Mouse (Mus musculus): Measurements from ENCODE around the gene Ilkap. TPM values are rescaled to one million over a fixed set of nuclear protein-coding genes. Genes with fewer than 3 reads are reported as not detected.

The Ilkap gene
- polyA plus RNA-seq, 1 experiment from 2014 or later, result 147 TPM

- WGBS, result 2% methylated on average over 68 of the region's 68 CpGs
- Histone ChIP-seq H3K36me3 (no peaks in the 10 kb centered on the region), H3K9me3 (replicated peaks) (no peaks in the 10 kb centered on the region), H3K9ac (peak overlapping the region; percentile 32; the same call in 1 of the 2 replicates), H3K4me1 (peaks cover 14% of the 10 kb centered on the region), H3K27me3 (peaks cover 55% of the 10 kb centered on the region), H3K4me2 (replicated peaks) (peak overlapping the region; percentile 57), H3K4me3 (peak overlapping the region; percentile 28), H3K27ac (no peak overlapping the region)
- ATAC-seq (ENCODE audit: low FRiP score), result peak; percentile 32; the same call in 1 of the 2 replicates
These were observed 53.5 kb downstream of the Ilkap start for GRCm38 (mm10) chr1:91344921-91345685.

- no peak for ATAC-seq (ENCODE audit: low FRiP score)
- H3K27me3 ChIP-seq, result peaks cover 55% of the 10 kb centered on the region
- H3K4me1 ChIP-seq, result peaks cover 14% of the 10 kb centered on the region
- H3K27ac ChIP-seq, result no peak overlapping the region
- H3K4me2 ChIP-seq (replicated peaks), result no peak overlapping the region
- H3K9me3 ChIP-seq (replicated peaks), result no peaks in the 10 kb centered on the region
- no peak overlapping the region for H3K4me3 ChIP-seq
- H3K9ac ChIP-seq, result no peak overlapping the region
- no peaks in the 10 kb centered on the region for H3K36me3 ChIP-seq
- WGBS, result 76% methylated on average over 3 of the region's 3 CpGs
These were observed 54.6 kb downstream of the Ilkap start for GRCm38 (mm10) chr1:91344001-91344400.

- H3K4me2 ChIP-seq (replicated peaks), result no peak overlapping the region
- no peaks in the 10 kb centered on the region for H3K36me3 ChIP-seq
- H3K9ac ChIP-seq, result no peak overlapping the region
- H3K4me3 ChIP-seq, result no peak overlapping the region
- H3K9me3 ChIP-seq (replicated peaks), result no peaks in the 10 kb centered on the region
- no peak overlapping the region for H3K27ac ChIP-seq
- ATAC-seq (ENCODE audit: low FRiP score), result no peak
- H3K27me3 ChIP-seq, result peaks cover 11% of the 10 kb centered on the region
- no peaks in the 10 kb centered on the region for H3K4me1 ChIP-seq
- 89% methylated on average over 7 of the region's 7 CpGs for WGBS
These were observed 61.3 kb downstream of the Ilkap start for GRCm38 (mm10) chr1:91337355-91337754.

GRCm38 (mm10) chr1:91333582-91333981, 65.0 kb downstream of the Ilkap start:
- H3K27me3 ChIP-seq, result no peaks in the 10 kb centered on the region
- H3K4me1 ChIP-seq, result peaks cover 1% of the 10 kb centered on the region; the same call in 1 of the 2 replicates
- no peak overlapping the region for H3K27ac ChIP-seq
- H3K36me3 ChIP-seq, result no peaks in the 10 kb centered on the region
- ATAC-seq (ENCODE audit: low FRiP score), result no peak
- no peak overlapping the region for H3K4me2 ChIP-seq (replicated peaks)
- no peaks in the 10 kb centered on the region for H3K9me3 ChIP-seq (replicated peaks)
- no peak overlapping the region for H3K4me3 ChIP-seq
- no peak overlapping the region for H3K9ac ChIP-seq

- WGBS, result 63% methylated on average over 4 of the region's 4 CpGs
- peaks cover 4% of the 10 kb centered on the region; the same call in 1 of the 2 replicates for H3K4me1 ChIP-seq
- no peak for ATAC-seq (ENCODE audit: low FRiP score)
- no peaks in the 10 kb centered on the region for H3K9me3 ChIP-seq (replicated peaks)
- H3K27ac ChIP-seq, result no peak overlapping the region
- no peak overlapping the region for H3K9ac ChIP-seq
- no peaks in the 10 kb centered on the region for H3K27me3 ChIP-seq
- H3K4me2 ChIP-seq (replicated peaks), result no peak overlapping the region
- no peaks in the 10 kb centered on the region for H3K36me3 ChIP-seq
- no peak overlapping the region for H3K4me3 ChIP-seq
These were observed 66.5 kb downstream of the Ilkap start for GRCm38 (mm10) chr1:91332102-91332501.

- no peak for ATAC-seq (ENCODE audit: low FRiP score)
- Histone ChIP-seq H3K9ac (no peak overlapping the region), H3K4me1 (peaks cover 4% of the 10 kb centered on the region; the same call in 1 of the 2 replicates), H3K27ac (no peak overlapping the region), H3K36me3 (no peaks in the 10 kb centered on the region), H3K4me2 (replicated peaks) (no peak overlapping the region), H3K4me3 (no peak overlapping the region), H3K27me3 (no peaks in the 10 kb centered on the region), H3K9me3 (replicated peaks) (no peaks in the 10 kb centered on the region)
- WGBS, result 73% methylated on average over 4 of the region's 4 CpGs
These were observed 73.0 kb downstream of the Ilkap start for GRCm38 (mm10) chr1:91325488-91326042.

GRCm38 (mm10) chr1:91324646-91325045, 74.0 kb downstream of the Ilkap start:
- Histone ChIP-seq H3K9me3 (replicated peaks) (no peaks in the 10 kb centered on the region), H3K4me3 (no peak overlapping the region), H3K4me2 (replicated peaks) (no peak overlapping the region), H3K4me1 (peaks cover 4% of the 10 kb centered on the region; the same call in 1 of the 2 replicates), H3K27me3 (no peaks in the 10 kb centered on the region), H3K9ac (no peak overlapping the region), H3K27ac (no peak overlapping the region), H3K36me3 (no peaks in the 10 kb centered on the region)
- no peak for ATAC-seq (ENCODE audit: low FRiP score)
- 58% methylated on average over 2 of the region's 2 CpGs for WGBS

Other genes starting within 250 kb of the Ilkap start
- 0.91 and 1.1 TPM in 2 replicates for gene Ramp1, start 219.0 kb downstream of the Ilkap start, polyA plus RNA-seq (2016; fragmentation: Nextera tagmentation; extraction: Ambion mirVana)
- 67.5 and 71.8 TPM in 2 replicates for gene Ube2f, start 148.5 kb downstream of the Ilkap start, polyA plus RNA-seq (2016; fragmentation: Nextera tagmentation; extraction: Ambion mirVana)
- 13.1 and 14.0 TPM in 2 replicates for gene Scly, start 100.5 kb downstream of the Ilkap start, polyA plus RNA-seq (2016; fragmentation: Nextera tagmentation; extraction: Ambion mirVana)
- 0.17 and 0.18 TPM in 2 replicates for gene Espnl, start 76.7 kb downstream of the Ilkap start, polyA plus RNA-seq (2016; fragmentation: Nextera tagmentation; extraction: Ambion mirVana)
- gene Klhl30, start 47.8 kb downstream of the Ilkap start, polyA plus RNA-seq (2016; fragmentation: Nextera tagmentation; extraction: Ambion mirVana), result 0.41 and 0.59 TPM in 2 replicates
- gene Erfe, start 32.4 kb downstream of the Ilkap start, polyA plus RNA-seq (2016; fragmentation: Nextera tagmentation; extraction: Ambion mirVana), result 0.49 and 0.90 TPM in 2 replicates
- 274 and 304 TPM in 2 replicates for gene Hes6, start 15.2 kb upstream of the Ilkap start, polyA plus RNA-seq (2016; fragmentation: Nextera tagmentation; extraction: Ambion mirVana)
- 3.6 and 3.8 TPM in 2 replicates for gene Per2, start 60.5 kb upstream of the Ilkap start, polyA plus RNA-seq (2016; fragmentation: Nextera tagmentation; extraction: Ambion mirVana)
- 12.9 and 13.0 TPM in 2 replicates for gene Traf3ip1, start 95.8 kb upstream of the Ilkap start, polyA plus RNA-seq (2016; fragmentation: Nextera tagmentation; extraction: Ambion mirVana)
- gene Asb1, start 141.7 kb upstream of the Ilkap start, polyA plus RNA-seq (2016; fragmentation: Nextera tagmentation; extraction: Ambion mirVana), result 14.8 and 17.7 TPM in 2 replicates

Measured in hindbrain, embryonic 12.5 days (tissue).